Mouse (Mus musculus): Measurements from ENCODE around the gene Mmrn1.
A peak's percentile ranks its signal among the peaks of the same experiment; 100 is the strongest.
"Not testable (repeated sequence)": the region's sequence is repeated elsewhere in the genome, so short reads cannot be mapped to it uniquely, and the experiment has no call there.

Mmrn1 gene

GRCm38 (mm10) chr6:60924676-60925075 lies at the start of gene Mmrn1:
Gene Mmrn1 (plus strand): TSS chr6:60924976.
- not testable (repeated sequence) for DNase-seq (ENCODE audit: low spot score)

GRCm38 (mm10) chr6:60880362-60880761 lies 44.4 kb upstream of the Mmrn1 start:
- DNase-seq (ENCODE audit: low spot score): no peak

GRCm38 (mm10) chr6:60881534-60881933 lies 43.2 kb upstream of the Mmrn1 start:
- no peak for DNase-seq (ENCODE audit: low spot score)

- no peak for DNase-seq (ENCODE audit: low spot score)
Measured at GRCm38 (mm10) chr6:60907272-60907671, 17.5 kb upstream of the Mmrn1 start.

DNA sequence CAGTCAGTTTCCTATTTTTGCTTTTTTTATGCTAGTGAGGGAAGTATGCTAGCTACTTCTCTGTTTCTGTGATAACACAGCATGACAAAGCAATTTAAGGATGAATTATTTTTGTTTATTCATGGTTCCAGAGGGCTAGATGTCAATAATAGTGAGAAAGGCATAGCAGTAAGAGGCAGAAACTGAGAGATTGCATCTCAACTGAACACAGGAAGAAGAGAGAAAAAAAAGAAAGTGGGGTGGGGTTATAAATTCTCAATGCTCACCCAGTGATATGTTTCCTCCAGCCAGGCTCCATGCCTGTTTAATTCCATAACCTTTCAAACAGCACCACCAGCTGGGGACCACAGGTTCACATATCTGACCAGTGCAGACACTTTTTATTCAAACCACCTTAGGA lies 6.6 kb downstream of the Mmrn1 start:
- DNase-seq (ENCODE audit: low spot score): peak; percentile 2

DNA sequence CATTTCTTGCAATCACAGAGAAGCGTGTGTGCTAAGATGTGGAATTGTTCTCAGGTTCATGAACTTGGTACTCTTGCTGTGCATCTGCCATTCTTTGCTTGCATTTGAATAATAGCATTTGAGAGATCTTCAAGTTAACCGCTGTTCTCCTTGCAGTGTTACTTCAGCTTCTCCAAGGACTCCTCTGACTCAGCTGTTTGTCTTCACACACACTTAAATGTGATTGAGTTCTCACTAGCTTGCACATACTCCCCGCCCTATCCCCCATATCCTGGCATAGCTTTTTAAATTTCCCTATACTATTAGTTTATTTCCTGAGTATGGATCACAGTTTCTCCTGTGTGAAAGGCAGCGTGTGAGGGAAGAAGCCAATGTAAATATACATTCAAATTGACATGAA lies 10.1 kb downstream of the Mmrn1 start:
- DNase-seq (ENCODE audit: low spot score): no peak

- DNase-seq (ENCODE audit: low spot score): no peak
Measured at GRCm38 (mm10) chr6:60935448-60936130, 10.8 kb downstream of the Mmrn1 start.

DNA sequence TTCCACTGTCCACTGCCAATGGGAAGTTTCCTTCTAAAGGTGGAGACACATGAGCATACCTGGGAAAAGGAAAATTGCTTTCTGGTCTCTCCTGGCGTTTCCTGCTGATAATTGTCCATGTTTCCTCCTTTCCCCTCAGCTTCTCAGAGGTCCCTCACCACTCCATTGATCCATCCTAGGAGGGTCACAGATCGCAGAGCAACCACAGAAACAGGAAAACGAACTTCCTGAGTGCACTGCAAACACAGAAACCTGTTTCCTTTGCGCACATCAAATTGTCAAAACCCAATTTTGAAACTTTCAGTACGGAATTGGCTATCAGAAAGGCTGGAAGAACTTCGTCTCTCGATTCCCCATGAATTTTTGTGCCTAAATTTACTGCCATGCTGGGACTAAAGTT lies 19.4 kb downstream of the Mmrn1 start:
- no peak for DNase-seq (ENCODE audit: low spot score)

DNA sequence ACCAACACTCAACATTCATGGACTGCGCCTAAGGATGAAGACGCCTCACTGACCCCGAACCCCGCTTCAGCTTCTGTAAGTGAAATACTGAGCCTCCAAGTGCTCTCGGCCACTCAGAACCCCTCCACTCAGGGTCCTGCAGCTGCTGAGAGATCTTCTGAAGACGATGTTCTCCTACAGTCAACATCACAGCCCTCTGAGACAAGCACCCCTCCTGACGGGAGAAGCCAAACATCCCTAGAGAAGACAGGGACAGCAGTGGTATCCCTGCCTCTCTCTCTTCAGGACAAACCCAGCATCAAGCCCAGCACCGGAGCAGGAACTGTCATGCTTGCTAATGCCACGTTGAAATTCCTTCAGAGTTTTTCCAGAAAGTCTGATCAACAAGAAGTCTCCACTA lies 19.8 kb downstream of the Mmrn1 start:
- no peak for DNase-seq (ENCODE audit: low spot score)

- DNase-seq (ENCODE audit: low spot score): peak; percentile 10
Measured at GRCm38 (mm10) chr6:60950415-60950814, 25.6 kb downstream of the Mmrn1 start.

- DNase-seq (ENCODE audit: low spot score): no peak
Measured at GRCm38 (mm10) chr6:60961285-60961684, 36.5 kb downstream of the Mmrn1 start.

- no peak for DNase-seq (ENCODE audit: low spot score)
Measured at GRCm38 (mm10) chr6:60961838-60962237, 37.1 kb downstream of the Mmrn1 start.

DNA sequence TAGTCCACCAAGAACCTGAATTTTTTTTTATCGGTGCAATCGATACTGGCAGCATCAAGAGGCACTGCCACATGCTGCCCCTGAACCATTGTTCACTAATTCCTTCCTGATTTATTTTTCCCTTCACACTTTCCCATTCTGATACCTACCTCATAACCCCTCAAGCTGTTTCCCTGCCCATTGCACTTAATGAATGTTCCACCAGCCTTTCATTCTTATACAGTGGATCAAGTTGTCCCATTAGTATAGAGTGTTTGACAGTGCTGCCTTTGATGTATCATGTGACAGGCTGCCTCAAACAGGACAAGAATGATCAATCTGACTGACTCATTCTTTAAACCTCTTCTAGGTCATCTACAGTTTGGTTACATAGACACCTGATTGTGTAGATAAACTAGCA lies 37.9 kb downstream of the Mmrn1 start:
- DNase-seq (ENCODE audit: low spot score): no peak

GRCm38 (mm10) chr6:60963726-60964125 lies 39.0 kb downstream of the Mmrn1 start:
- DNase-seq (ENCODE audit: low spot score): no peak

GRCm38 (mm10) chr6:60966931-60967330 lies 42.2 kb downstream of the Mmrn1 start:
- no peak for DNase-seq (ENCODE audit: low spot score)

GRCm38 (mm10) chr6:60969407-60969806 lies 44.6 kb downstream of the Mmrn1 start:
- DNase-seq (ENCODE audit: low spot score): no peak

GRCm38 (mm10) chr6:60970811-60971210 lies 46.0 kb downstream of the Mmrn1 start:
- DNase-seq (ENCODE audit: low spot score): no peak

GRCm38 (mm10) chr6:60978610-60979009 lies 53.8 kb downstream of the Mmrn1 start:
- DNase-seq (ENCODE audit: low spot score): no peak

DNA sequence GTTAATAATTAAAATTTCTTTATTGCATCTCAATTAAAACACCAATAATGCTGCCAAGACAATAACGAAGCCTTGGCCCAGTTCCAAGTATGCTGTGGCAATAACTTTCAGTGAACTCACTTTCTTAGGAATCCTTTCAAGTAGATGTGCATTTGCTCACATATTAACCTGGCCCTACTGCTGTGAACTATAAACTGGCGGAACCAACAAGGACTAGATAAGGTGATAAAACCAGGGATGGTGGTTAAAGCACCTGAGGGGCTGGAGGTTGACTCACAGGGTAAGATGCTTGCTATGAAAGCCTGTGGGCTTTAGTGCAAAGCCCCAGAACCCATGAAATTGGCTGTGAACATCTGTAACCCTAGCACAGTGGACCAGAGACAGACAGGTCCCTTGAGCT lies 54.3 kb downstream of the Mmrn1 start:
- DNase-seq (ENCODE audit: low spot score): no peak

DNA sequence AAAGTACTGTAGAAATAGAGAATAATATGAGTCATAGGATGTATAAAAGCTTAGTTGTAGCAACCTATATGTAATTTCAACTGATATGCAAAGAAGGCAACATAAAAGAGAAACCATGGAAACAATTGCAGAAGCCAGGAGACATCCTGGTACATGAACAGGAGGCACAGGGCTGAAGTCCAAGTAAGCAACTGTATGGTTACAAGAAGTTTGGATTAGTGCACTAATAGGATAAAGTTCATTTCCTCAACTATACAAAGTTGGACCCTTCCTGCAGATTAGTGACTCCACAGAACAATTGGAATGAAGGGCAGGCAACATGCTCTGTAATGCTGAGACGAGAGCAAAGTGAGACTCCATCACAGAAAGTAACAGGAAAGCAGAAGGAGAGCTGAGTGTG lies 59.6 kb downstream of the Mmrn1 start:
- no peak for DNase-seq (ENCODE audit: low spot score)

GRCm38 (mm10) chr6:60985919-60986318 lies 61.1 kb downstream of the Mmrn1 start:
- DNase-seq (ENCODE audit: low spot score): no peak

GRCm38 (mm10) chr6:60986914-60987313 lies 62.1 kb downstream of the Mmrn1 start:
- no peak for DNase-seq (ENCODE audit: low spot score)

DNA sequence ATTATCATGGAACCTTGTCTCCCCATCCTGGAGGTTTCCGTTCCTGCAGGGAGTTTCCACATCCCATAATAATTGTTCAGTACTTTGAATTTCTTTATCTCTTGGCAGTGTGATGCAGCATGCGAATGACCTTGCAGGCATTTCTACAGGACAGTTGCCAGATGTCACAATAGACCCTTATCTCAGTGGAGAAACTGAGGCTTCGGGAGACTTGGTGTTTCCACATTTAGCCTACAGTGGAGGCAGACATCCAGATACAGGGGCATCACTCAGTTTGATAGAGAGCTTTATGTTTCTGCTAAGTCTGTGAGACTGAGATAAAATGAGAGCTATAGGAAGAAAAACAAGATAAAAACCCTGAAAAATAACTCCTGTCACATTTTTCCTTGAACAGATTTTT lies 63.0 kb downstream of the Mmrn1 start:
- no peak for DNase-seq (ENCODE audit: low spot score)

- no peak for DNase-seq (ENCODE audit: low spot score)
Measured at GRCm38 (mm10) chr6:60992366-60992765, 67.6 kb downstream of the Mmrn1 start.
